Mouse (Mus musculus): Measurements from ENCODE around the gene Nrcam.

DNA sequence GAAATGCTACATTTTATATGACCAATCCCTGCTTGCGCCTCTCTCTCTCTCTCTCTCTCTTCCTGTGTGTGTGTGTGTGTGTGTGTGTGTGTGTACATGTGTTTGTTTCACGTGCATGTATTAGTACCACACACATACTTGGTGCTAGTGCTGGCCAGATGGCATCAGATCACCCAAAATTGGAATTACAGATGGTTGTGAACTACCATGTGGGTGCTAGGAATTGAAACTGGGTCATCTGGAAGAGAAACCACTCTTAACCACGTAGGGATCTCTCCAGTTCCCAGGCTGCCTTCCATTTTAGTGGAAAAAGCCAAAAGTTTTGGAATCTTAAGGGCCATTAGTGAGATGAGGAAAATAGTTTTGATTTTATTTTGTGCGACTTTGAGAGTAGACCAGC lies 175.1 kb downstream of the Nrcam start:
- no peak for TF ChIP-seq CTCF (IDR thresholded peaks at IDR 0.05; ENCODE audit: extremely low read depth, insufficient read depth, insufficient read length, insufficient replicate concordance)
- no peak for TF ChIP-seq POLR2A (IDR thresholded peaks at IDR 0.05; ENCODE audit: low read depth, low read length)

Data from spleen, adult 2 months (tissue).